Mouse (Mus musculus): ENCODE results near the gene Stk10. TPM values are rescaled to one million over a fixed set of nuclear protein-coding genes. Genes with fewer than 3 reads are reported as not detected.
A peak's percentile ranks its signal among the peaks of the same experiment; 100 is the strongest.

The Stk10 gene
- polyA plus RNA-seq, 1 experiment, result 9.4 TPM

- H3K27me3 ChIP-seq (replicated peaks; ENCODE audit: control insufficient read depth, insufficient read depth, low read length), result no peaks in the 10 kb centered on the region
- TF ChIP-seq POLR2A (IDR thresholded peaks at IDR 0.05; ENCODE audit: low read depth, low read length), result no peak
- no peak for TF ChIP-seq CTCF (conservative IDR thresholded peaks at IDR 0.05; ENCODE audit: insufficient read depth, insufficient read length, low read depth, low read length)
- peak overlapping the region; percentile 94 for H3K27ac ChIP-seq (ENCODE audit: insufficient read depth, low read depth, low read length)
- WGBS, result under 1% methylated on average over 49 of the region's 54 CpGs
- H3K4me3 ChIP-seq (ENCODE audit: insufficient read depth, low read depth, low read length), result peak overlapping the region; percentile 79
- H3K36me3 ChIP-seq (ENCODE audit: control insufficient read depth, insufficient read depth, low read length), result no peaks in the 10 kb centered on the region
- DNase-seq, result no peak
- peaks cover 17% of the 10 kb centered on the region for H3K4me1 ChIP-seq (ENCODE audit: control insufficient read depth, insufficient read depth, low read length)
Observed at GRCm38 (mm10) chr11:32642899-32643886, 110.1 kb downstream of the Stk10 start.

DNA sequence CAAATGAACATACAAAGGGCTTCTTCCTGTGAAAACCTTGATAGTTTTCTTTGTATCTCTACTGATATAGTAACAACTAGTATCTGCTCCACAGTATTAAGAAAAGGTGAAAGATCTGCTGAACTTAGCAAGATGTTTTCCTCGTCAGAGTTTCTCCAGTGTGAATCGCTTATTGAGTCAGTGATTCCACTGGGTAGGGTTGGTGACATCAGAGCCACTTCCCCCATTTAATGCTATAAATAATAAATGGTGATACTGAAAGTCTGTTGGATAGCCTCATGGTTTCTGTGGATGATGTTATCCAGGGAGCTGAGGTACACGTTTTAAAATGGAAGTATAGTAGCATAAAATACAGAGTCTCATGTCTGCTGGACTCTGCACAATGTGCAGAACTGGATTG lies 110.9 kb downstream of the Stk10 start:
- 2% methylated on average over 3 of the region's 3 CpGs for WGBS
- H3K4me3 ChIP-seq (ENCODE audit: insufficient read depth, low read depth, low read length), result peak overlapping the region; percentile 79
- TF ChIP-seq CTCF (conservative IDR thresholded peaks at IDR 0.05; ENCODE audit: insufficient read depth, insufficient read length, low read depth, low read length), result no peak
- no peak for TF ChIP-seq POLR2A (IDR thresholded peaks at IDR 0.05; ENCODE audit: low read depth, low read length)
- peak overlapping the region; percentile 79 for H3K27ac ChIP-seq (ENCODE audit: insufficient read depth, low read depth, low read length)
- no peaks in the 10 kb centered on the region for H3K36me3 ChIP-seq (ENCODE audit: control insufficient read depth, insufficient read depth, low read length)
- peaks cover 16% of the 10 kb centered on the region for H3K4me1 ChIP-seq (ENCODE audit: control insufficient read depth, insufficient read depth, low read length)
- H3K27me3 ChIP-seq (replicated peaks; ENCODE audit: control insufficient read depth, insufficient read depth, low read length), result no peaks in the 10 kb centered on the region
- peak; percentile 51 for DNase-seq

GRCm38 (mm10) chr11:32647265-32647664 lies 114.2 kb downstream of the Stk10 start:
- H3K36me3 ChIP-seq (ENCODE audit: control insufficient read depth, insufficient read depth, low read length), result no peaks in the 10 kb centered on the region
- H3K27me3 ChIP-seq (replicated peaks; ENCODE audit: control insufficient read depth, insufficient read depth, low read length), result no peaks in the 10 kb centered on the region
- H3K4me3 ChIP-seq (ENCODE audit: insufficient read depth, low read depth, low read length), result no peak overlapping the region
- no peak overlapping the region for H3K27ac ChIP-seq (ENCODE audit: insufficient read depth, low read depth, low read length)
- H3K4me1 ChIP-seq (ENCODE audit: control insufficient read depth, insufficient read depth, low read length), result peaks cover 40% of the 10 kb centered on the region
- TF ChIP-seq POLR2A (IDR thresholded peaks at IDR 0.05; ENCODE audit: low read depth, low read length) (no peak), CTCF (conservative IDR thresholded peaks at IDR 0.05; ENCODE audit: insufficient read depth, insufficient read length, low read depth, low read length) (no peak)
- 62% methylated on average over 2 of the region's 2 CpGs for WGBS
- DNase-seq, result no peak

- peak overlapping the region; percentile 99 for H3K27ac ChIP-seq (ENCODE audit: insufficient read depth, low read depth, low read length)
Observed at GRCm38 (mm10) chr11:32650236-32650749, 117.2 kb downstream of the Stk10 start.

DNA sequence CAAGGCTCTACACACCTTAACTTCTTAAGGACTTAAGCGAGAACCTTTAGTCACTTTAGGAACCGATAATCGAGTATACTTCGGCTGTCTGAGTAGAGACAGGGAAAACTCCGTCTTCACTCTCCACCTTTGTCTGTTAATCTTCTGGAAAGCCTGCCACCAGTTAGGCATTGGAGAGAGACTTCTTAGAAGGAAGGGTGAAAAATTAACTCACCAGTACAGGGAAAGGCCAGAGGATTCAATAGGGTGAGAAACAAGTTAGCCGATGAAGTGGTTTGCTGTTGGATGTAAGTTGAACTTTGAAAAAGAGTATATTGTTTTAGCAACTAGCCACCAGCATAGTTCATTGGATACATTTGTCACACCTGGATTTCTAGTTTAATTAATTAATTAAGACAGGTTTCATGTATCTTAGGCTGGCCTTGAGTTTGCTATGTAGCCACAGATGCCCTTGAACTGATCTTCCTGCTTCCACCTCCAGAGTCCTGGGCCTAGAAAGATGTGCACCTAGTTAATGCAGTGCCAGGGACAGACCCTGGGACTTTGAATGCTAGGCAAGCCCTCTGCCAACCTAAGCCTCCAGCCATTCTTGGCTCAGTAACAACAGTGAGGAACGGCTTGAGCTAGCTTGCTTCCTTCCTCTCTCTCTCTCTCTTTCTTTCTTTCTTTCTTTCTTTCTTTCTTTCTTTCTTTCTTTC lies 117.9 kb downstream of the Stk10 start:
- peaks cover 53% of the 10 kb centered on the region for H3K4me1 ChIP-seq (ENCODE audit: control insufficient read depth, insufficient read depth, low read length)
- WGBS, result 35% methylated on average over 7 of the region's 7 CpGs
- 0 out of 2 replicates have a peak overlapping the region, but pooled peaks have one; percentile 22 for H3K4me3 ChIP-seq (ENCODE audit: insufficient read depth, low read depth, low read length)
- DNase-seq, result peak; percentile 86
- no peaks in the 10 kb centered on the region for H3K27me3 ChIP-seq (replicated peaks; ENCODE audit: control insufficient read depth, insufficient read depth, low read length)
- H3K36me3 ChIP-seq (ENCODE audit: control insufficient read depth, insufficient read depth, low read length), result no peaks in the 10 kb centered on the region
- TF ChIP-seq POLR2A (IDR thresholded peaks at IDR 0.05; ENCODE audit: low read depth, low read length) (no peak), CTCF (conservative IDR thresholded peaks at IDR 0.05; ENCODE audit: insufficient read depth, insufficient read length, low read depth, low read length) (no peak)
- peak overlapping the region; percentile 99 for H3K27ac ChIP-seq (ENCODE audit: insufficient read depth, low read depth, low read length)

More at GRCm38 (mm10) chr11:32650236-32650749, 117.2 kb downstream of the Stk10 start:
- peak; percentile 81 for DNase-seq
- Histone ChIP-seq H3K36me3 (ENCODE audit: control insufficient read depth, insufficient read depth, low read length) (no peaks in the 10 kb centered on the region), H3K4me3 (ENCODE audit: insufficient read depth, low read depth, low read length) (no peak overlapping the region), H3K4me1 (ENCODE audit: control insufficient read depth, insufficient read depth, low read length) (peaks cover 53% of the 10 kb centered on the region), H3K27me3 (replicated peaks; ENCODE audit: control insufficient read depth, insufficient read depth, low read length) (no peaks in the 10 kb centered on the region)
- TF ChIP-seq POLR2A (IDR thresholded peaks at IDR 0.05; ENCODE audit: low read depth, low read length) (no peak), CTCF (conservative IDR thresholded peaks at IDR 0.05; ENCODE audit: insufficient read depth, insufficient read length, low read depth, low read length) (no peak)

- DNase-seq, result peak; percentile 21
- no peaks in the 10 kb centered on the region for H3K27me3 ChIP-seq (replicated peaks; ENCODE audit: control insufficient read depth, insufficient read depth, low read length)
- no peak overlapping the region for H3K4me3 ChIP-seq (ENCODE audit: insufficient read depth, low read depth, low read length)
- H3K36me3 ChIP-seq (ENCODE audit: control insufficient read depth, insufficient read depth, low read length), result no peaks in the 10 kb centered on the region
- H3K4me1 ChIP-seq (ENCODE audit: control insufficient read depth, insufficient read depth, low read length), result peaks cover 50% of the 10 kb centered on the region
- 61% methylated on average over 1 of the region's 1 CpGs for WGBS
- H3K27ac ChIP-seq (ENCODE audit: insufficient read depth, low read depth, low read length), result peak overlapping the region; percentile 86
- no peak for TF ChIP-seq POLR2A (IDR thresholded peaks at IDR 0.05; ENCODE audit: low read depth, low read length)
- TF ChIP-seq CTCF (conservative IDR thresholded peaks at IDR 0.05; ENCODE audit: insufficient read depth, insufficient read length, low read depth, low read length), result no peak
Observed at GRCm38 (mm10) chr11:32651723-32652122, 118.6 kb downstream of the Stk10 start.
